15 mouse cellular contexts compared by ENCODE assay signal in the genomic region with DNA sequence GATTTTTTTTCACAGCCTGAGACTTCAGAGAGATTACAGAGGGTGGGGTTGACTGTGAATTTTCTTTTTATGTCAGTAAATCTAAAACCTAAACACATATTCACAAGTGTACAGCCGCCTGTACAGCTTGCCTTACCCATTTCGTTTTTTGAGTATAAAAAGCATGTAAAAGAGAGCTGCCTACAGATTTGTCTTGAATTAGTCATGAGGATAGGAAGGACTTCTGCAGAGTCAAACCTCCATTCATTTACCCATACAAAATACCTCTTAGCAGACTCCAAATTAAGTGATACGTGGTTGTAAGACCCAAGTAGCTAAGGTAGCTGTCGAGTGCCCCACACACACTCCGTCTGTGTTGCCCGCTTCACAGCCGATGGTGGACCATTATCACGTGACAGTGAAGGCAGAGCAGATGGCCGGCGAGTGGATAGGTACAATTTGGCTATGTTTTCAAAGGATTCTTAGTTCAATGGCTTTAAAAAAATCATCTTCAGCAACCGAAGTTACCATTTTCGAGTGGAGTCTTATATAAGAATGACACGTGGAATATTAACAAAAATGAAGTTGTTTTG.
"Had no signal": no experiment of that assay in that cellular context is flagged by ENCODE, and none has a peak within 500 bp of the region (broad histone marks: within the 10 kb centered on the region; RNA-seq: fewer than 3 reads in every experiment).

No protein-coding gene starts in this region.

- ATAC-seq: liver, embryonic 12.5 days had no signal

- H3K4me1 ChIP-seq: limb, embryonic 15.5 days; liver, embryonic 12.5 days; midbrain, embryonic 10.5 days; neural tube, embryonic 12.5 days; stomach, embryonic 15.5 days had no signal

- H3K27ac ChIP-seq: layer of hippocampus, adult 2 months; limb, embryonic 15.5 days; liver, embryonic 12.5 days; midbrain, embryonic 10.5 days; neural tube, embryonic 12.5 days; stomach, embryonic 15.5 days had no signal

- H3K27me3 ChIP-seq: limb, embryonic 15.5 days; liver, embryonic 12.5 days; neural tube, embryonic 12.5 days; stomach, embryonic 15.5 days had no signal

- DNase-seq: kidney, adult 18-20 months; kidney, postnatal 10 days; kidney, postnatal 4 days; lung, embryonic 14.5 days; lung, postnatal 10 days; lung, postnatal 4 days; midbrain, embryonic 14.5 days; thymus, adult 2 months; thymus, postnatal 25 days had no signal

- H3K4me3 ChIP-seq: layer of hippocampus, adult 2 months; limb, embryonic 15.5 days; liver, embryonic 12.5 days; midbrain, embryonic 10.5 days; neural tube, embryonic 12.5 days; stomach, embryonic 15.5 days had no signal
